Mouse (Mus musculus) hindbrain, embryonic 16.5 days (tissue): ENCODE measurements around the gene 4930524J08Rik. TPM values are rescaled to one million over a fixed set of nuclear protein-coding genes. Genes with fewer than 3 reads are reported as not detected.

Experiments
- ATAC-seq: fragments of 200-750 bp; cut with Nextera tagmentation; 2 replicates; pipeline ENCODE4 v1.8.0; 2017; ENCODE audit warnings: moderate TSS enrichment, moderate library complexity
- H3K27ac ChIP-seq: fragments of 300-500 bp; sonication (generic); 2 replicates; pipeline ENCODE4 v1.5.1; 2014; ENCODE audit warnings: low read depth, mild to moderate bottlenecking, control low read depth, low read length, moderate library complexity
- H3K27me3 ChIP-seq: fragments of 300-500 bp; sonication (generic); replicated peaks from 2 replicates; pipeline ENCODE4 v1.6.1; 2014; ENCODE audit warnings: low read length; ENCODE audit not compliant: control insufficient read depth, insufficient read depth
- H3K36me3 ChIP-seq: fragments of 300-500 bp; sonication (generic); 2 replicates; pipeline ENCODE4 v1.6.1; 2014; ENCODE audit warnings: mild to moderate bottlenecking, low read length, moderate library complexity, mixed read lengths; ENCODE audit not compliant: control insufficient read depth, insufficient read depth
- H3K4me1 ChIP-seq: fragments of 300-500 bp; sonication (generic); 2 replicates; pipeline ENCODE4 v1.6.1; 2014; ENCODE audit warnings: low read depth, low read length; ENCODE audit not compliant: control insufficient read depth, insufficient read depth
- H3K4me2 ChIP-seq: fragments of 300-500 bp; sonication (generic); 2 replicates; pipeline ENCODE4 v1.6.1; 2014; ENCODE audit warnings: mild to moderate bottlenecking, low read length, control low read depth, moderate library complexity
- H3K4me3 ChIP-seq: fragments of 300-500 bp; sonication (generic); 2 replicates; pipeline ENCODE4 v1.5.1; 2014; ENCODE audit warnings: mild to moderate bottlenecking, low read length, control low read depth, moderate library complexity
- H3K9ac ChIP-seq: fragments of 300-500 bp; sonication (generic); 2 replicates; pipeline ENCODE4 v1.6.1; 2014; ENCODE audit warnings: low read depth, mild to moderate bottlenecking, control low read depth, low read length, moderate library complexity
- H3K9me3 ChIP-seq: fragments of 300-500 bp; sonication (generic); 2 replicates; pipeline ENCODE4 v1.6.1; 2014; ENCODE audit warnings: mild to moderate bottlenecking, low read length, moderate library complexity; ENCODE audit not compliant: control insufficient read depth
- WGBS: fragments of 180-500 bp; shearing (Covaris S2); extraction: QIAGEN DNeasy Blood & Tissue Kit; methylation state at CpG from one replicate; pipeline ENCODE4 v1.1.7; 2014; 5-methylcytosine and 5-hydroxymethylcytosine counted together
- polyA plus RNA-seq: library from polyadenylated mRNA; unstranded; fragments of >200 nt; fragmentation: Nextera tagmentation; extraction: Ambion mirVana; gene quantifications from 2 replicates; pipeline ENCODE4 v1.2.1, GENCODE M21; 2015

4930524J08Rik gene
- polyA plus RNA-seq, 1 experiment from 2014 or later = 2.7 TPM

DNA sequence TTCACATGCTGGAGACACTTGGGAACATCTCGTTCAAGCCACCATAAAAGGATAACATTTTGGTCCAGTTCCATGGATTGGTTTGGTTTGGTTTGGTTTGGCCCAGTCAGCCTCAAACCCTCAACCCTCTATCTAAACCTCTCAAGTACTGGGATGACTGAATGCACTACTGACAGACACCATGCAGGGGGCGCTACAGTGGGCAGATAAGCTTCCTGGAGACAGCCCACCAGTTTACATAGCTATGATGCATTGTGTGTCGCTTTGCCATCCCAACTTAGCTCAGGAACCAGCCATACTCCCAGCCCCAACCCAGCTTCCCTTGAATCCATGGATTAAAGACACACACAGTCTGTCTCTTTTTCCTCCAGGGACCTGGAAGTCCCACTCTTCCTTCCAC is 29.6 kb downstream of the 4930524J08Rik start:
- Histone ChIP-seq H3K27me3 (no peaks in the 10 kb centered on the region), H3K9me3 (no peaks in the 10 kb centered on the region), H3K4me1 (no peaks in the 10 kb centered on the region), H3K27ac (no peak overlapping the region), H3K4me3 (no peak overlapping the region), H3K4me2 (no peak overlapping the region), H3K9ac (no peak overlapping the region), H3K36me3 (no peaks in the 10 kb centered on the region)
- ATAC-seq = no peak
- 68% methylated on average over 3 of the region's 3 CpGs for WGBS

DNA sequence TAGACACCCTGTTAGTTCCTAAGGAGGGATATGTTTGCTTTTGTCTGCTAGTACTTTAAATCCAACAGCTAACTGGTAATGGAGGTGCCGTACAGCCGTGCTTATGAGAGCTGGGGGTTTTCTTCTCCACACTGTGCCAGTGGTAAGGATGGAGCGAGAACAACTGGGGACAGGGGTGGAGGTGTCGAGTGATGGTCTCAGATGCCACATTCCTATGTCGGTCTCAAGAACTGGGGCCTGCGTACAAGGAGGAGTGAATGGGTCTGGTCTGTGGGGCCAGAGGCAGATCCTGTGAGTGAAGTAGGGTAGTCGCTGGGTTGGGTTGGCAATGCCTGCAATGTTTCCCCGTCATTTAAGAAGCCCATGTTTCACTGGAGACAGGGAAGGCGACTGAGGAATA is 33.7 kb downstream of the 4930524J08Rik start:
- no peaks in the 10 kb centered on the region for H3K9me3 ChIP-seq
- H3K9ac ChIP-seq = no peak overlapping the region
- H3K4me2 ChIP-seq = no peak overlapping the region
- H3K27me3 ChIP-seq = no peaks in the 10 kb centered on the region
- 86% methylated on average over 9 of the region's 9 CpGs for WGBS
- H3K4me1 ChIP-seq = no peaks in the 10 kb centered on the region
- no peak overlapping the region for H3K4me3 ChIP-seq
- H3K27ac ChIP-seq = no peak overlapping the region
- no peak for ATAC-seq
- no peaks in the 10 kb centered on the region for H3K36me3 ChIP-seq

DNA sequence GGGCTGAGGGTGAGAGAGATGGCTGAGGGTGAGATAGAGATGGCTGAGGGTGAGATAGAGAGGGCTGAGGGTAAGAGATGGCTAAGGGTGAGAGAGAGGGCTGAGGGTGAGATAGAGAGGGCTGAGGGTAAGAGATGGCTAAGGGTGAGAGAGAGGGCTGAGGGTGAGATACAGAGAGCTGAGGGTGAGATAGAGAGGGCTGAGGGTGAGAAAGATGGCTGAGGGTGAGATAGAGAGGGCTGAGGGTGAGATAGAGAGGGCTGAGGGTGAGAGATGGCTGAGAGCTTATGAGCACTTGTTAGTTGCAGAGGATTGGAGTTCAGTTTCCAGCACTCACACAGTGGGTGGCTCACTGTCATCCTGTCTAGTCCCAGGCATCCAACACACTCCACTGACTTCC is 41.2 kb downstream of the 4930524J08Rik start:
- H3K27ac ChIP-seq = no peak overlapping the region
- H3K27me3 ChIP-seq = no peaks in the 10 kb centered on the region
- H3K4me2 ChIP-seq = no peak overlapping the region
- H3K9me3 ChIP-seq = no peaks in the 10 kb centered on the region
- no peak for ATAC-seq
- H3K4me1 ChIP-seq = no peaks in the 10 kb centered on the region
- no peak overlapping the region for H3K4me3 ChIP-seq
- no peaks in the 10 kb centered on the region for H3K36me3 ChIP-seq
- no peak overlapping the region for H3K9ac ChIP-seq

DNA sequence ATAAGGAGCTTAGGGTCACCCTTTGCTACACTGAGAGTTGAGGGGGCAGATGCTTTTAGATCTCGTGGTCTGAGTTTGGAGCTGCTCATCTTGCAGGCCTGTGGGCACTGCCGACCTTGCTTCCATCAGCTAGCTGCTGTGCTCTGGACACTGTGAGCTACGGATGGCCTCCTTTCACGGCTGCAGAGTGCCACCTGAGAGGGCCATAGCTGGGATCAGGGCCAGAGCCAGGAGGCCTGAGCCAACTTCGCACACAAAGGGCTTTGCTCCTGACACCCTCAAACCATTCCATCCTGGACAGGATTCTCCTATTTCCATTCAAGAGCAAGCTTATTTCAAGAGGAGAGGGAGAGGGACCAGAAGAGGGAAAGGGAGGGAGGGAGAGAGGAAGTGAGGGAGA is 45.5 kb downstream of the 4930524J08Rik start:
- Histone ChIP-seq H3K27ac (no peak overlapping the region), H3K36me3 (no peaks in the 10 kb centered on the region), H3K9ac (no peak overlapping the region), H3K9me3 (no peaks in the 10 kb centered on the region), H3K4me2 (no peak overlapping the region), H3K27me3 (no peaks in the 10 kb centered on the region), H3K4me1 (no peaks in the 10 kb centered on the region), H3K4me3 (no peak overlapping the region)
- WGBS = 77% methylated on average over 5 of the region's 5 CpGs
- ATAC-seq = no peak

DNA sequence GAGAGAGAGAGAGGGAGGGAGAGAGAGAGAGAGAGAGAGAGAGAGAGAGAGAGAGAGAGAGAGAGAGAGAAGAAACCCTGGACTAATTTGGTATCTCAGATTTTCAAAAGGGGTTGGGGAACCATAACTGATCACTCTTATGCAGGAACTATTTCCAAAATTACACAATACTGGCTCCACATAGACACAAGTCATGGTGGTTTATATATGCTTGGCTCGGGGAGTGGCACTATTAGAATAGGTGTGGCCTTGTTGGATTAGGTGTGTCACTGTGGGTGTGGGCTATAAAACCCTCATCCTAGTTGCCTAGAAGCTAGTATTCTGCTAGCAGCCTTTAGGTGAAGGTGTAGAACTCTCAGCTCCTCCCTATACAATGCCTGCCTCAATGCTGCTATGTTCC is 46.0 kb downstream of the 4930524J08Rik start:
- 86% methylated on average over 1 of the region's 1 CpGs for WGBS
- ATAC-seq = no peak

More for the DNA sequence above, 46.0 kb downstream of the 4930524J08Rik start:
- no peaks in the 10 kb centered on the region for H3K4me1 ChIP-seq
- no peaks in the 10 kb centered on the region for H3K36me3 ChIP-seq
- no peak overlapping the region for H3K27ac ChIP-seq
- H3K27me3 ChIP-seq = no peaks in the 10 kb centered on the region
- no peaks in the 10 kb centered on the region for H3K9me3 ChIP-seq
- no peak overlapping the region for H3K9ac ChIP-seq
- no peak overlapping the region for H3K4me2 ChIP-seq
- no peak overlapping the region for H3K4me3 ChIP-seq

Other genes with a start within 250 kb of the 4930524J08Rik start
- 43.5 and 45.7 TPM in 2 replicates for gene Rasgef1b, start 250.0 kb upstream of the 4930524J08Rik start, polyA plus RNA-seq
- 0.34 and 0.61 TPM in 2 replicates for gene Vamp9, start 72.8 kb upstream of the 4930524J08Rik start, polyA plus RNA-seq
- gene Hnrnpd, start 123 bp upstream of the 4930524J08Rik start, polyA plus RNA-seq = 28.9 and 81.2 TPM in 2 replicates
- 158 and 173 TPM in 2 replicates for gene Hnrnpdl, start 60.6 kb downstream of the 4930524J08Rik start, polyA plus RNA-seq
- gene Enoph1, start 60.9 kb downstream of the 4930524J08Rik start, polyA plus RNA-seq = 56.9 and 62.2 TPM in 2 replicates
- 37.1 and 37.2 TPM in 2 replicates for gene Tmem150c, start 180.7 kb downstream of the 4930524J08Rik start, polyA plus RNA-seq